In the genomic region with DNA sequence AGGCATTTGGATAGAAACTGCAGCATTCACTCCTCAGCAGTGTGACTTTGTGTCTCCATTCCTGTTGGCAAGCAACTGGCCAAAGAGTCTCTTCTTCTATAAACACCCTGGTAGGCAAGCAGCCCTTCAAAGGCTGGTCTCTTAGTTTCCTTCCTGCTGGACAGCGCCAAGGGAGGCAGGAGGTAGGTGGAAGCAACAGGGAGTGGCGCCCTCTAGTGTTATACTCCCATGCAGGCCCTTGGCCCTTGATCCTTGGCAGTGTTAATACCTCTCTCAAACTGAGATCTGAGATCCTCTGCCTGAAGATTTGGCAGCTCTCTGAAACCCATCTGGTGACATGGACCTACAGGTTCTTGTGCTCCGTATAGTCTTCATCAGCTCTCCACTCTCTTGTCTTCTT, we compare ENCODE assay signal across 10 mouse cellular contexts. TPM values are rescaled to one million over a fixed set of nuclear protein-coding genes. Genes with fewer than 3 reads are reported as not detected.
DNase-seq lines count a peak whose midpoint lies in the region; ATAC-seq and TF ChIP-seq lines count a peak whose summit lies in the region.
"Had no signal": no experiment of that assay in that cellular context is flagged by ENCODE, and none has a peak within 500 bp of the region (broad histone marks: within the 10 kb centered on the region; RNA-seq: fewer than 3 reads in every experiment).

No protein-coding gene starts in this region.

- no peaks in the 10 kb centered on the region for H3K4me1 ChIP-seq in stomach, postnatal 0 days (replicated peaks; ENCODE audit: control insufficient read depth, insufficient read depth)
- H3K4me1 ChIP-seq: midbrain, embryonic 12.5 days had no signal

- peak; percentile 69 for TF ChIP-seq CTCF in stomach, postnatal 0 days (IDR thresholded peaks at IDR 0.05; ENCODE audit: low read depth)

- H3K9me3 ChIP-seq in stomach, postnatal 0 days (ENCODE audit: control insufficient read depth, low read length): no peaks in the 10 kb centered on the region
- H3K9me3 ChIP-seq: G1E; midbrain, embryonic 12.5 days had no signal

- WGBS in stomach, postnatal 0 days: 30% methylated on average over 3 of the region's 3 CpGs

- DNase-seq in cerebellum, postnatal 4 days (ENCODE audit: low spot score in 2 of 2): peak; percentile 32 to 36
- DNase-seq in cerebellum, adult 11-12 months: no peak
- DNase-seq in left cerebral cortex, postnatal 14 days (ENCODE audit: low spot score in 2 of 2): peak; percentile 18 to 24
- no peak for DNase-seq in left cerebral cortex, adult 11 months (ENCODE audit: low spot score)
- peak; percentile 8 for DNase-seq in adrenal gland, postnatal 25 days
- DNase-seq in heart, postnatal 36 days: peak; percentile 1 to 18
- DNase-seq in stomach, postnatal 0 days (ENCODE audit: low spot score): peak; percentile 43

- no peak overlapping the region for H3K4me2 ChIP-seq in stomach, postnatal 0 days (replicated peaks; ENCODE audit: low read depth)
- H3K4me2 ChIP-seq: midbrain, embryonic 12.5 days had no signal

- H3K27ac ChIP-seq in stomach, postnatal 0 days (replicated peaks): no peak overlapping the region
- H3K27ac ChIP-seq: midbrain, embryonic 12.5 days had no signal

- H3K9ac ChIP-seq in stomach, postnatal 0 days (ENCODE audit: low read length): no peak overlapping the region
- H3K9ac ChIP-seq: midbrain, embryonic 12.5 days had no signal

- no peaks in the 10 kb centered on the region for H3K36me3 ChIP-seq in stomach, postnatal 0 days (ENCODE audit: control insufficient read depth, insufficient read depth, low read length)
- H3K36me3 ChIP-seq: G1E; midbrain, embryonic 12.5 days had no signal

- no peaks in the 10 kb centered on the region for H3K27me3 ChIP-seq in stomach, postnatal 0 days (ENCODE audit: control insufficient read depth, insufficient read depth, low read length)
- H3K27me3 ChIP-seq: midbrain, embryonic 12.5 days had no signal

- no peak for TF ChIP-seq EP300 in stomach, postnatal 0 days (optimal IDR thresholded peaks at IDR 0.05)

- intact Hi-C loops in left cerebral cortex, postnatal 14 days (cut with DNase I): no loop called here
- intact Hi-C loops in heart, postnatal 36 days (cut with DNase I): loop anchor here (2.0 kb wide), 1 partner anchor 324 kb away; no protein-coding TSS in a partner anchor

- ATAC-seq in stomach, postnatal 0 days (ENCODE audit: low FRiP score, low TSS enrichment): no peak
- no peak for ATAC-seq in erythroblast, adult 5-6 weeks (replicated peaks; ENCODE audit: low FRiP score, poor library complexity, severe bottlenecking)

- no peak overlapping the region for H3K4me3 ChIP-seq in stomach, postnatal 0 days (ENCODE audit: low read depth, low read length)
- H3K4me3 ChIP-seq: midbrain, embryonic 12.5 days had no signal

RNA-seq across cellular contexts. Expression of a gene that starts 51.3 kb away (rescaled TPM):
- total RNA-seq in left cerebral cortex, postnatal 14 days (2021): 100 to 1,000 TPM; 365 to 394 TPM
- 0.90 and 1.1 TPM in 2 replicates for total RNA-seq in adrenal gland, postnatal 25 days (2021)
- total RNA-seq in heart, postnatal 36 days (2021): 1 to 10 TPM in 1 of 2 experiments, under 1 TPM in 1; 0.86 to 1.2 TPM
- 1.1 and 1.2 TPM in 2 replicates for polyA plus RNA-seq in stomach, postnatal 0 days (2015; fragmentation: Nextera tagmentation; extraction: Ambion mirVana)
- not detected in 2 replicates for total RNA-seq in erythroblast, adult 5-6 weeks (2015; ENCODE audit: low replicate concordance)
- total RNA-seq in erythroblast, adult 5-6 weeks (2017; ENCODE audit: low replicate concordance): not detected in 2 replicates
- polyA plus RNA-seq: G1E had no signal

Comparison
In these comparisons a context has a peak if more than half of its experiments do, and no peak if none do; other contexts are left out.
1. DNase-seq: peak in cerebellum, postnatal 4 days (2 of 2), left cerebral cortex, postnatal 14 days (2 of 2), adrenal gland, postnatal 25 days (single experiment), heart, postnatal 36 days (2 of 2) and stomach, postnatal 0 days (single experiment); none in cerebellum, adult 11-12 months (single experiment) and left cerebral cortex, adult 11 months (single experiment).
2. RNA of a gene that starts 51.3 kb away (total RNA-seq): 365 to 394 TPM in left cerebral cortex, postnatal 14 days; 0.86 to 1.2 TPM in heart, postnatal 36 days, 0.90 to 1.1 TPM in adrenal gland, postnatal 25 days and not detected in erythroblast, adult 5-6 weeks; every median in the first group is over 100 times any median in the second.